Mouse (Mus musculus): ENCODE data around the gene Cxcr3.

GRCm38 (mm10) chrX:101740335-101741063, 6.4 kb upstream of the Cxcr3 start:
- TF ChIP-seq CTCF (conservative IDR thresholded peaks at IDR 0.05 in 1 of 2, IDR thresholded peaks at IDR 0.05 in 1 of 2; ENCODE audit: low read depth in 2 of 2, low read length in 2 of 2) (no peak), JUN (IDR thresholded peaks at IDR 0.05; ENCODE audit: insufficient read depth, low read depth, low read length) (no peak), TCF12 (IDR thresholded peaks at IDR 0.05; ENCODE audit: low read depth, low read length) (no peak), POLR2A (IDR thresholded peaks at IDR 0.05; ENCODE audit: low read depth, low read length) (no peak), MAX (IDR thresholded peaks at IDR 0.05; ENCODE audit: low read length) (no peak), UBTF (IDR thresholded peaks at IDR 0.05; ENCODE audit: low read depth, low read length) (no peak), USF1 (IDR thresholded peaks at IDR 0.05; ENCODE audit: low read depth, low read length) (no peak), CHD2 (IDR thresholded peaks at IDR 0.05; ENCODE audit: low read length) (no peak), ZC3H11A (IDR thresholded peaks at IDR 0.05; ENCODE audit: low read depth, low read length) (no peak), SMC3 (IDR thresholded peaks at IDR 0.05; ENCODE audit: low read depth, low read length) (no peak), MAZ (IDR thresholded peaks at IDR 0.05; ENCODE audit: low read depth, low read length) (no peak)
